Mouse (Mus musculus) MEL (cell line): ENCODE measurements at regions not wholly inside any gene's neighbourhood (a gene's known extent, or its start where the extent isn't known, plus 50 kb on each side); places are given as distances from the start of the nearest gene placed in this dataset.

ENCODE experiments used
- DNase-seq: peaks from one replicate; pipeline ENCODE4 v3.0.0; 2011; ENCODE audit warnings: low read depth, low spot score
- H3K27ac ChIP-seq: 2 replicates; pipeline ENCODE4 v1.5.1; 2012; ENCODE audit warnings: low read depth, mild to moderate bottlenecking, control low read depth, low read length, moderate library complexity; ENCODE audit not compliant: control insufficient read depth
- H3K27me3 ChIP-seq, 2 experiments: fragments of 150-350 bp in 1 of 2; sonication (generic) in 1 of 2; 2 replicates each; pipeline ENCODE4 v1.6.1; 2012; ENCODE audit warnings: low read length in 2 of 2, mild to moderate bottlenecking in 2 of 2, improper control_type of control experiment in 1 of 2, moderate library complexity in 1 of 2; ENCODE audit not compliant: insufficient read depth in 2 of 2, control insufficient read depth in 1 of 2
- H3K36me3 ChIP-seq, 2 experiments: 2 replicates each; pipeline ENCODE4 v1.6.1; 2012 to 2014; ENCODE audit warnings: low read length in 2 of 2, improper control_type of control experiment in 1 of 2, inconsistent platforms in 1 of 2, mild to moderate bottlenecking in 1 of 2; ENCODE audit not compliant: insufficient read depth in 2 of 2, control insufficient read depth in 1 of 2
- H3K4me1 ChIP-seq, 2 experiments: fragments of 150-350 bp in 1 of 2; sonication (generic) in 1 of 2; 2 replicates each; pipeline ENCODE4 v1.6.1; 2012; ENCODE audit warnings: low read length in 2 of 2, improper control_type of control experiment in 1 of 2, mild to moderate bottlenecking in 1 of 2; ENCODE audit not compliant: insufficient read depth in 2 of 2, control insufficient read depth in 1 of 2
- H3K4me3 ChIP-seq, 2 experiments: fragments of 150-350 bp in 1 of 2; sonication (generic) in 1 of 2; 2 replicates each; pipeline ENCODE4 v1.5.1; 2012; ENCODE audit warnings: low read depth in 2 of 2, low read length in 2 of 2, mild to moderate bottlenecking in 2 of 2, moderate library complexity in 2 of 2, control low read depth in 1 of 2, improper control_type of control experiment in 1 of 2; ENCODE audit not compliant: control insufficient read depth in 1 of 2, insufficient read depth in 1 of 2
- H3K79me2 ChIP-seq: 2 replicates; pipeline ENCODE4 v1.6.1; 2012; ENCODE audit warnings: mild to moderate bottlenecking, low read length, moderate library complexity; ENCODE audit not compliant: control insufficient read depth, poor library complexity, insufficient read depth
- H3K9ac ChIP-seq: 2 replicates; pipeline ENCODE4 v1.6.1; 2012; ENCODE audit warnings: low read depth, mild to moderate bottlenecking, control low read depth, low read length, moderate library complexity; ENCODE audit not compliant: control insufficient read depth, poor library complexity, severe bottlenecking
- H3K9me3 ChIP-seq: fragments of 150-350 bp; sonication (generic); replicated peaks from 2 replicates; pipeline ENCODE4 v1.6.1; 2012; ENCODE audit warnings: mild to moderate bottlenecking, low read length, improper control_type of control experiment, moderate library complexity; ENCODE audit not compliant: insufficient read depth
- CHD1 ChIP-seq: IDR thresholded peaks from 2 replicates; pipeline ENCODE4 v1.6.1; 2012; ENCODE audit warnings: low read depth, mild to moderate bottlenecking, inconsistent platforms, low read length, improper control_type of control experiment
- CHD2 ChIP-seq: IDR thresholded peaks from 2 replicates; pipeline ENCODE4 v1.6.1; 2011; ENCODE audit warnings: low read length, improper control_type of control experiment
- E2F4 ChIP-seq: IDR thresholded peaks from 2 replicates; pipeline ENCODE4 v1.6.1; 2011; ENCODE audit warnings: low read depth, low read length, improper control_type of control experiment, borderline replicate concordance
- ELF1 ChIP-seq: IDR thresholded peaks from 2 replicates; pipeline ENCODE4 v1.6.1; 2014; ENCODE audit warnings: low read depth, mild to moderate bottlenecking, inconsistent platforms, low read length, improper control_type of control experiment, moderate library complexity
- GABPA ChIP-seq: IDR thresholded peaks from 2 replicates; pipeline ENCODE4 v1.6.1; 2012; ENCODE audit warnings: low read depth, mild to moderate bottlenecking, inconsistent platforms, low read length, improper control_type of control experiment, moderate library complexity
- JUND ChIP-seq: IDR thresholded peaks from 2 replicates; pipeline ENCODE4 v1.6.1; 2011; ENCODE audit warnings: low read depth, mild to moderate bottlenecking, improper control_type of control experiment, low read length
- MAFK ChIP-seq: IDR thresholded peaks from 2 replicates; pipeline ENCODE4 v1.6.1; 2011; ENCODE audit warnings: low read depth, mild to moderate bottlenecking, low read length, improper control_type of control experiment, borderline replicate concordance
- MEF2A ChIP-seq: IDR thresholded peaks from 2 replicates; pipeline ENCODE4 v1.6.1; 2014; ENCODE audit warnings: low read depth, mild to moderate bottlenecking, inconsistent platforms, low read length, improper control_type of control experiment; ENCODE audit not compliant: poor library complexity, insufficient replicate concordance, severe bottlenecking; ENCODE audit errors: extremely low read depth
- MYB ChIP-seq: IDR thresholded peaks from 2 replicates; pipeline ENCODE4 v1.6.1; 2011; ENCODE audit warnings: mild to moderate bottlenecking, low read depth, low read length, improper control_type of control experiment
- MYC ChIP-seq: IDR thresholded peaks from 2 replicates; pipeline ENCODE4 v1.6.1; 2011; ENCODE audit warnings: low read depth, mild to moderate bottlenecking, low read length, improper control_type of control experiment, moderate library complexity
- NELFE ChIP-seq: IDR thresholded peaks from 2 replicates; pipeline ENCODE4 v1.6.1; 2011; ENCODE audit warnings: low read depth, low read length, improper control_type of control experiment
- POLR2AphosphoS2 ChIP-seq: IDR thresholded peaks from 2 replicates; pipeline ENCODE4 v1.6.1; 2011; ENCODE audit warnings: low read length, improper control_type of control experiment
- POLR2AphosphoS5 ChIP-seq: IDR thresholded peaks from 2 replicates; pipeline ENCODE4 v1.6.1; 2012; ENCODE audit warnings: low read depth, borderline replicate concordance, mild to moderate bottlenecking, inconsistent platforms, low read length, moderate library complexity, mixed read lengths
- RCOR1 ChIP-seq: IDR thresholded peaks from 2 replicates; pipeline ENCODE4 v1.6.1; 2012; ENCODE audit warnings: low read depth, mild to moderate bottlenecking, inconsistent platforms, low read length, improper control_type of control experiment
- TAL1 ChIP-seq: IDR thresholded peaks from 2 replicates; pipeline ENCODE4 v1.6.1; 2012; ENCODE audit warnings: mild to moderate bottlenecking, inconsistent platforms, low read length, moderate library complexity, mixed read lengths
- USF1 ChIP-seq: IDR thresholded peaks from 2 replicates; pipeline ENCODE4 v1.6.1; 2014; ENCODE audit warnings: low read depth, mild to moderate bottlenecking, inconsistent platforms, low read length, improper control_type of control experiment, moderate library complexity
- ZKSCAN1 ChIP-seq: IDR thresholded peaks from 2 replicates; pipeline ENCODE4 v1.6.1; 2012; ENCODE audit warnings: low read depth, mild to moderate bottlenecking, inconsistent platforms, low read length, improper control_type of control experiment, moderate library complexity
- ZNF384 ChIP-seq: IDR thresholded peaks from 2 replicates; pipeline ENCODE4 v1.6.1; 2012; ENCODE audit warnings: low read depth, mild to moderate bottlenecking, inconsistent platforms, low read length, improper control_type of control experiment

DNA sequence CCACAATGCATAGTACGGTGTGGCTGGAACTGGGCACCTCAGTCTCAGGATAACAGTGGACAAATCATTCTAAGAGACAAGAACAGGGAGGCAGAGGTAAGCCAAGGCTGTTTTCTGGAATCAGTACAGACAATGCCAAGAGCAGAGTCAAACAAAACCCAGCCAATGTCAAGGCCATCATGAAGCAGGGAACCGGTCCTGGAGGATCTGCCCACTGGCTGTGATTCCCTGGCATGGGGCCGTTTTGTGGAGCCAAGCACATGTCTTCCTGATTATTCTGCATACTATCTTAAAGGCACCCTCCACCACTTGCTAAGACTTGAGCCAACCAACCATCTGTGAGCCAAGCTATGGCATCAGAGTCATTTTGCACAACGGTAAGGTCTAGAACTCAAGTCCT is 222.6 kb downstream of the Sec61b start:
- Histone ChIP-seq H3K79me2 (no peaks in the 10 kb centered on the region), H3K27me3 (no peaks in the 10 kb centered on the region), H3K36me3 (no peaks in the 10 kb centered on the region), H3K4me1 (no peaks in the 10 kb centered on the region), H3K9me3 (no peaks in the 10 kb centered on the region), H3K27ac (no peak overlapping the region), H3K4me3 (no peak overlapping the region), H3K9ac (no peak overlapping the region)
- no peak for DNase-seq
- no peak for TF ChIP-seq NELFE
- no peak for TF ChIP-seq MYC
- no peak for TF ChIP-seq CHD2
- no peak for TF ChIP-seq E2F4
- TF ChIP-seq ZNF384 = no peak
- no peak for TF ChIP-seq ELF1
- TF ChIP-seq JUND = no peak
- TF ChIP-seq ZKSCAN1 = no peak
- no peak for TF ChIP-seq MAFK
- no peak for TF ChIP-seq TAL1
- TF ChIP-seq CHD1 = no peak
- TF ChIP-seq RCOR1 = no peak
- no peak for TF ChIP-seq POLR2AphosphoS2
- TF ChIP-seq GABPA = no peak
- TF ChIP-seq MYB = no peak
- no peak for TF ChIP-seq MEF2A
- TF ChIP-seq POLR2AphosphoS5 = no peak

DNA sequence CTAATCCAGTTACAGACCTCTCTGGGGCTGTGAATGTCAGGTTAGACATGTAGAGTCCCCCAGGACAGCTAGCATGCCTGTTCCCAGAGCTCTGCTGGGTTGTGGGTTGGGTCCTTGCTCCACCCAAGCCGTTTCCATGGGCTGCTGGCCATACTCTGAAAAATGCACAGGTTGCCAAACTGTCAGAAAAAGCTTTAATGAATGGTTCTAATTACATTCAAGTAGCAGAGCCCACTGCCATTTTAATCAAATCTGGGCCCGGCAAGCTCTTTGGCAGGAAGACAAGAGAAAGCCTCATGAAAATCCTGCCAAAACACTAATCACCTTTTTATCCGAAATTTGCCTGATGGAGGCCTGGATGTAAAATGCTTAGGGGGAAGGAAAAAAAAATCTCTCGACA is 224.1 kb downstream of the Sec61b start:
- Histone ChIP-seq H3K27me3 (no peaks in the 10 kb centered on the region), H3K27ac (no peak overlapping the region), H3K4me3 (no peak overlapping the region), H3K36me3 (no peaks in the 10 kb centered on the region), H3K79me2 (no peaks in the 10 kb centered on the region), H3K9ac (no peak overlapping the region), H3K9me3 (no peaks in the 10 kb centered on the region), H3K4me1 (no peaks in the 10 kb centered on the region)
- DNase-seq = no peak
- TF ChIP-seq MEF2A (no peak), USF1 (no peak)
